Mouse (Mus musculus) adrenal gland (tissue): ENCODE measurements around the gene Slc22a6.

Experiments
- intact Hi-C: fragments of 180-260 bp; cut with DNase I; formaldehyde crosslinking; loops from one replicate; pipeline ENCODE4 v1.15.1; 2025
- long read RNA-seq, 2 experiments: library from polyadenylated mRNA; unstranded; transcript quantifications; one replicate each; pipeline ENCODE4 v2.0.0; 2020; ENCODE audit warnings: borderline replicate concordance in 1 of 2; ENCODE audit not compliant: insufficient replicate concordance in 1 of 2

Slc22a6 gene
- long read RNA-seq, experiment 1: 0 reads
- long read RNA-seq, experiment 2: 0 reads

- intact Hi-C loops: no loop called here
Measured at GRCm38 (mm10) chr19:8617904-8618303, at the start of gene Slc22a6. TSS of gene Slc22a6 (plus strand) at chr19:8618039.

GRCm38 (mm10) chr19:8569453-8569863 is 48.4 kb upstream of the Slc22a6 start:
- intact Hi-C loops: no loop called here

GRCm38 (mm10) chr19:8570341-8571040 is 47.3 kb upstream of the Slc22a6 start:
- intact Hi-C loops: no loop called here

- intact Hi-C loops: no loop called here
Measured at GRCm38 (mm10) chr19:8571746-8572145, 46.1 kb upstream of the Slc22a6 start.

GRCm38 (mm10) chr19:8572485-8572884 is 45.4 kb upstream of the Slc22a6 start:
- intact Hi-C loops: no loop called here

- intact Hi-C loops: no loop called here
Measured at GRCm38 (mm10) chr19:8577432-8577831, 40.4 kb upstream of the Slc22a6 start.

- intact Hi-C loops: loop anchor here (1.0 kb wide), 1 partner anchor 106 kb away; no protein-coding TSS in a partner anchor
Measured at GRCm38 (mm10) chr19:8578293-8578969, 39.4 kb upstream of the Slc22a6 start.

- intact Hi-C loops: loop anchor here (1.0 kb wide), 1 partner anchor 105 kb away; no protein-coding TSS in a partner anchor
Measured at GRCm38 (mm10) chr19:8578970-8579342, 38.9 kb upstream of the Slc22a6 start.

- intact Hi-C loops: no loop called here
Measured at GRCm38 (mm10) chr19:8585298-8585697, 32.5 kb upstream of the Slc22a6 start.

- intact Hi-C loops: no loop called here
Measured at GRCm38 (mm10) chr19:8585899-8586298, 31.9 kb upstream of the Slc22a6 start.

GRCm38 (mm10) chr19:8586350-8586749 is 31.5 kb upstream of the Slc22a6 start:
- intact Hi-C loops: no loop called here

GRCm38 (mm10) chr19:8587315-8587714 is 30.5 kb upstream of the Slc22a6 start:
- intact Hi-C loops: no loop called here

GRCm38 (mm10) chr19:8590954-8591353 is 26.9 kb upstream of the Slc22a6 start, which contains the start of gene Slc22a8:
TSS of gene Slc22a8 (plus strand) at chr19:8591254.
- intact Hi-C loops: no loop called here

GRCm38 (mm10) chr19:8592155-8592554 is 25.7 kb upstream of the Slc22a6 start:
- intact Hi-C loops: no loop called here

GRCm38 (mm10) chr19:8592873-8593408 is 24.9 kb upstream of the Slc22a6 start:
- intact Hi-C loops: no loop called here

GRCm38 (mm10) chr19:8593833-8594232 is 24.0 kb upstream of the Slc22a6 start:
- intact Hi-C loops: no loop called here

GRCm38 (mm10) chr19:8594518-8594917 is 23.3 kb upstream of the Slc22a6 start:
- intact Hi-C loops: no loop called here

GRCm38 (mm10) chr19:8597269-8597668 is 20.6 kb upstream of the Slc22a6 start:
- intact Hi-C loops: no loop called here

- intact Hi-C loops: no loop called here
Measured at GRCm38 (mm10) chr19:8599229-8599628, 18.6 kb upstream of the Slc22a6 start.

- intact Hi-C loops: no loop called here
Measured at GRCm38 (mm10) chr19:8601922-8602321, 15.9 kb upstream of the Slc22a6 start.

- intact Hi-C loops: no loop called here
Measured at GRCm38 (mm10) chr19:8602914-8603313, 14.9 kb upstream of the Slc22a6 start.

GRCm38 (mm10) chr19:8604536-8605240 is 13.2 kb upstream of the Slc22a6 start:
- intact Hi-C loops: no loop called here
